25 mouse cellular contexts compared by ENCODE assay signal in the genomic region with DNA sequence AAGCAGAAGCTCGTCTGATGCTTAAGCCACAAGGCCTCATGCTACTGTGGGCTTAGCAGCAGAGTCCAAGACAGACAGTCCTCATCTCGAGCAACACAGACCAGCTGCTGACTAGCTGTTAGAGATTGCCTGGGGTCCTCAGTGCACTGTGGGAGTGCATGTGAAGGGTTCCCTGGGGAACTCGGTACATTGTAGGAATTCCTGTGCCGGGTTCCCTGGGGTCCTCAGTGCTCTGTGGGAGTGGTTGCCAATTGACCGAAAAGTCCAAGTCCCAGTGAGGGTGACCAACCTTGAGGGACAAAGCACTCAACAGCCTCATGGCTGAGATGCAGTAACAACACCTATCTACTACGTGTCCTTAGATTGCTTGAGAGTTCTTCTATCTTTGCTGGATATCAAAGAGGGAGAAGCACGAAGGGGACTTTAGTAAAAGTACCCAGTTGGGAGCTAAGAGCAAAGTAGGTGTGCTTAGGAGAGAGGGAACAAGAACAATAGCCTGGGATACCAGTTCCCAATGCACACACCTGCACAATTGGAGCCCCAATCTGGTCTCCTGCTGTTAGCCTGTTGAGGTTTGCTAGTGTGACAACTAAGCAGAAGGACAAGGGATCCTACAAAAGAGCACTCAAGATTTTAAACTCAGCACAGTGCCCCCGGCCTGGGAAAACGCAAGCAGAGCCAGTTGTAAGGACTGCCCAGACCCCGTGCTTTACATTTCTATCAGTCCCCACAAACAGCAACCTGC. TPM values are rescaled to one million over a fixed set of nuclear protein-coding genes. Genes with fewer than 3 reads are reported as not detected.
DNase-seq lines count a peak whose midpoint lies in the region; ATAC-seq and TF ChIP-seq lines count a peak whose summit lies in the region.
"Had no signal": no experiment of that assay in that cellular context is flagged by ENCODE, and none has a peak within 500 bp of the region (broad histone marks: within the 10 kb centered on the region; RNA-seq: fewer than 3 reads in every experiment).

No protein-coding gene starts in this region.

- ATAC-seq in embryonic facial prominence, embryonic 15.5 days (ENCODE audit: insufficient number of reproducible peaks, low FRiP score, low TSS enrichment, low read depth): 0 out of 2 replicates have a peak, but pooled peaks have one; percentile 26
- ATAC-seq in activated CD4-positive, CD25-positive, alpha-beta regulatory T cell, adult 4 months: no peak
- ATAC-seq: forebrain, embryonic 14.5 days; intestine, embryonic 15.5 days; liver, postnatal 0 days had no signal

- H3K9ac ChIP-seq in ES-Bruce4 (ENCODE audit: low read depth, poor library complexity, severe bottlenecking) (0 out of 2 replicates have a peak overlapping the region, but pooled peaks have one; percentile 25), ES-E14 (ENCODE audit: insufficient read depth, low read depth, low read length, poor library complexity, severe bottlenecking) (peak overlapping the region; percentile 4; the same call in 1 of the 2 replicates)
- no peak overlapping the region for H3K9ac ChIP-seq in embryonic facial prominence, embryonic 15.5 days
- H3K9ac ChIP-seq: hindbrain, embryonic 13.5 days; intestine, embryonic 15.5 days; kidney, embryonic 15.5 days; liver, postnatal 0 days had no signal

- H3K36me3 ChIP-seq in ES-Bruce4 (ENCODE audit: control insufficient read depth, insufficient read depth, low read length, poor library complexity, severe bottlenecking) (peaks cover 13% of the 10 kb centered on the region), ES-E14 (ENCODE audit: control insufficient read depth, insufficient read depth, low read length, poor library complexity, severe bottlenecking) (peaks cover 12% of the 10 kb centered on the region)
- H3K36me3 ChIP-seq in embryonic facial prominence, embryonic 15.5 days: no peaks in the 10 kb centered on the region
- H3K36me3 ChIP-seq: hindbrain, embryonic 13.5 days; intestine, embryonic 15.5 days; kidney, embryonic 15.5 days had no signal

- H3K9me3 ChIP-seq in ES-Bruce4 (replicated peaks; ENCODE audit: control insufficient read depth, insufficient read depth, low read length, poor library complexity, severe bottlenecking) (no peaks in the 10 kb centered on the region), ES-E14 (ENCODE audit: control insufficient read depth, insufficient read depth, low read depth, low read length) (no peaks in the 10 kb centered on the region)
- no peaks in the 10 kb centered on the region for H3K9me3 ChIP-seq in embryonic facial prominence, embryonic 15.5 days (replicated peaks)
- H3K9me3 ChIP-seq: hindbrain, embryonic 13.5 days; intestine, embryonic 15.5 days; kidney, embryonic 15.5 days had no signal

- in situ Hi-C loops in ES-E14 (cut with MboI; ENCODE audit: low sequenced_read_pairs in 2 of 2, unreplicated experiment in 2 of 2): loop anchor here in 1 of 2 experiments (25.0 kb wide), 1 partner anchor 407 kb away; the partner anchor contains the start of gene Phc1

- H3K4me1 ChIP-seq in ES-Bruce4 (ENCODE audit: control insufficient read depth, insufficient read depth, low read length) (no peaks in the 10 kb centered on the region), ES-E14 (ENCODE audit: control insufficient read depth in 2 of 2, insufficient read depth in 2 of 2, low read length in 2 of 2, poor library complexity in 1 of 2) (peaks cover under 1 to 9% of the 10 kb centered on the region in 2 experiments; a peak in 2 of 4 replicates)
- H3K4me1 ChIP-seq in embryonic facial prominence, embryonic 15.5 days: peaks cover 5% of the 10 kb centered on the region; the same call in 1 of the 2 replicates

- TF ChIP-seq POLR2A in ES-Bruce4 (IDR thresholded peaks at IDR 0.05; ENCODE audit: insufficient read depth, low read length): no peak

- H3K27me3 ChIP-seq in ES-Bruce4 (ENCODE audit: control insufficient read depth, insufficient read depth, low read length, poor library complexity, severe bottlenecking): no peaks in the 10 kb centered on the region
- H3K27me3 ChIP-seq in embryonic facial prominence, embryonic 15.5 days: peaks cover 21% of the 10 kb centered on the region

- TF ChIP-seq EP300 in ES-Bruce4 (IDR thresholded peaks at IDR 0.05; ENCODE audit: insufficient read depth, low read depth, low read length): 0 out of 2 replicates have a peak, but pooled peaks have one; percentile 27

- peak; percentile 28 to 44 for DNase-seq in kidney, postnatal 4 days
- DNase-seq in kidney, adult 18-20 months: no peak
- no peak for DNase-seq in ES-E14 (ENCODE audit: low read depth, low spot score)
- DNase-seq in adrenal gland, adult (ENCODE audit: inconsistent age in 2 of 2, low spot score in 1 of 2): no peak
- DNase-seq: adrenal gland, adult 8-10 months; cerebellum, adult 9-10 months; gastrocnemius, postnatal 25 days; heart, postnatal 10 days; liver, postnatal 0 days; lung, postnatal 14 days had no signal

- H3K4me3 ChIP-seq in ES-Bruce4 (ENCODE audit: low read depth, low read length) (peak overlapping the region; percentile 0; the same call in 1 of the 2 replicates), ES-E14 (ENCODE audit: insufficient read depth in 1 of 2, low read depth in 1 of 2, low read length in 2 of 2, poor library complexity in 1 of 2, severe bottlenecking in 1 of 2) (no peak overlapping the region)
- H3K4me3 ChIP-seq in embryonic facial prominence, embryonic 15.5 days (replicated peaks): no peak overlapping the region
- H3K4me3 ChIP-seq: hindbrain, embryonic 13.5 days; intestine, embryonic 15.5 days; kidney, embryonic 15.5 days had no signal

- no peak for TF ChIP-seq CTCF in ES-Bruce4 (IDR thresholded peaks at IDR 0.05; ENCODE audit: low read depth, low read length)

- WGBS in embryonic facial prominence, embryonic 15.5 days: 28% methylated on average over 10 of the region's 10 CpGs

- H3K27ac ChIP-seq in ES-Bruce4 (ENCODE audit: insufficient read depth, low read length): peak overlapping the region; percentile 55
- H3K27ac ChIP-seq in ES-E14 (ENCODE audit: insufficient read depth, low read depth, low read length, poor library complexity, severe bottlenecking): no peak overlapping the region
- H3K27ac ChIP-seq in embryonic facial prominence, embryonic 15.5 days (replicated peaks): no peak overlapping the region
- H3K27ac ChIP-seq: hindbrain, embryonic 13.5 days; intestine, embryonic 15.5 days; kidney, embryonic 15.5 days; stomach, postnatal 0 days had no signal

- H3K4me2 ChIP-seq in embryonic facial prominence, embryonic 15.5 days (replicated peaks): no peak overlapping the region
- H3K4me2 ChIP-seq: heart, embryonic 11.5 days; hindbrain, embryonic 13.5 days; intestine, embryonic 15.5 days; kidney, embryonic 15.5 days; midbrain, embryonic 11.5 days had no signal

TF ChIP-seq in ES-E14, 5 proteins besides CTCF, POLR2A, EP300 and RAD21:
- TF ChIP-seq ZC3H11A (IDR thresholded peaks at IDR 0.05; ENCODE audit: borderline replicate concordance, low read depth, low read length): no peak
- TF ChIP-seq ZNF384 (IDR thresholded peaks at IDR 0.05; ENCODE audit: low read depth, low read length): no peak
- TF ChIP-seq CHD2 (IDR thresholded peaks at IDR 0.05; ENCODE audit: low read depth, low read length): no peak
- no peak for TF ChIP-seq HCFC1 (IDR thresholded peaks at IDR 0.05; ENCODE audit: borderline replicate concordance, insufficient read depth, low read length)
- no peak for TF ChIP-seq MAFK (IDR thresholded peaks at IDR 0.05; ENCODE audit: insufficient read depth, low read depth, low read length)

RNA-seq across cellular contexts. Expression of gene Nanog, which starts 37.4 kb away (rescaled TPM):
- 610 and 613 TPM in 2 replicates for polyA plus RNA-seq in ES-Bruce4 (2011; ENCODE audit: insufficient read depth, insufficient read length, low read depth, missing spikeins)
- total RNA-seq in ES-E14 (2012; rRNA removed): 89.3 and 138 TPM in 2 replicates
- polyA plus RNA-seq in embryonic facial prominence, embryonic 15.5 days (2015; fragmentation: Nextera tagmentation; extraction: Ambion mirVana): 0.33 and 0.34 TPM in 2 replicates
- polyA plus RNA-seq in activated CD4-positive, CD25-positive, alpha-beta regulatory T cell, adult 4 months (2017; shearing (Covaris generic)): under 1 TPM in 1 of 2 experiments, not detected in 1; 0.22 TPM
- total RNA-seq: adrenal gland, adult 8-10 months; gastrocnemius, postnatal 25 days; heart, postnatal 10 days; layer of hippocampus, postnatal 14 days; liver, adult 2 months; MEL; monocyte, adult 5-6 weeks had no signal
- polyA plus RNA-seq: liver, adult 2 months; liver, postnatal 0 days; neural tube, embryonic 11.5 days had no signal

RNA-seq across cellular contexts. Expression of gene Slc2a3, which starts 56.8 kb away (rescaled TPM):
- 1,494 and 1,686 TPM in 2 replicates for polyA plus RNA-seq in ES-Bruce4 (2011; ENCODE audit: insufficient read depth, insufficient read length, low read depth, missing spikeins)
- 890 and 1,987 TPM in 2 replicates for total RNA-seq in ES-E14 (2012; rRNA removed)
- polyA plus RNA-seq in embryonic facial prominence, embryonic 15.5 days (2015; fragmentation: Nextera tagmentation; extraction: Ambion mirVana): 30.2 and 40.2 TPM in 2 replicates
- polyA plus RNA-seq in activated CD4-positive, CD25-positive, alpha-beta regulatory T cell, adult 4 months (2017; shearing (Covaris generic)): 10 to 100 TPM; 64.2 to 69.4 TPM

Comparison
In these comparisons a context has a peak if more than half of its experiments do, and no peak if none do; other contexts are left out.
1. DNase-seq: peak in kidney, postnatal 4 days (2 of 2); none in kidney, adult 18-20 months (single experiment), ES-E14 (single experiment) and adrenal gland, adult (0 of 2).
2. RNA of gene Nanog, which starts 37.4 kb away (polyA plus RNA-seq): 610 to 613 TPM in ES-Bruce4; 0.33 to 0.34 TPM in embryonic facial prominence, embryonic 15.5 days and 0.22 TPM in activated CD4-positive, CD25-positive, alpha-beta regulatory T cell, adult 4 months; every median in the first group is over 100 times any median in the second.
3. RNA of gene Slc2a3, which starts 56.8 kb away (polyA plus RNA-seq): 1,494 to 1,686 TPM in ES-Bruce4; 64.2 to 69.4 TPM in activated CD4-positive, CD25-positive, alpha-beta regulatory T cell, adult 4 months and 30.2 to 40.2 TPM in embryonic facial prominence, embryonic 15.5 days; every median in the first group is over 10 times any median in the second.